Mouse (Mus musculus) hindbrain, embryonic 16.5 days (tissue): ENCODE measurements around the gene Pecam1. TPM values are rescaled to one million over a fixed set of nuclear protein-coding genes. Genes with fewer than 3 reads are reported as not detected.

Experiments used
- ATAC-seq: fragments of 200-750 bp; cut with Nextera tagmentation; 2 replicates; pipeline ENCODE4 v1.8.0; 2017; ENCODE audit warnings: moderate TSS enrichment, moderate library complexity
- H3K27ac ChIP-seq: fragments of 300-500 bp; sonication (generic); 2 replicates; pipeline ENCODE4 v1.5.1; 2014; ENCODE audit warnings: low read depth, mild to moderate bottlenecking, control low read depth, low read length, moderate library complexity
- H3K27me3 ChIP-seq: fragments of 300-500 bp; sonication (generic); replicated peaks from 2 replicates; pipeline ENCODE4 v1.6.1; 2014; ENCODE audit warnings: low read length; ENCODE audit not compliant: control insufficient read depth, insufficient read depth
- H3K36me3 ChIP-seq: fragments of 300-500 bp; sonication (generic); 2 replicates; pipeline ENCODE4 v1.6.1; 2014; ENCODE audit warnings: mild to moderate bottlenecking, low read length, moderate library complexity, mixed read lengths; ENCODE audit not compliant: control insufficient read depth, insufficient read depth
- H3K4me1 ChIP-seq: fragments of 300-500 bp; sonication (generic); 2 replicates; pipeline ENCODE4 v1.6.1; 2014; ENCODE audit warnings: low read depth, low read length; ENCODE audit not compliant: control insufficient read depth, insufficient read depth
- H3K4me2 ChIP-seq: fragments of 300-500 bp; sonication (generic); 2 replicates; pipeline ENCODE4 v1.6.1; 2014; ENCODE audit warnings: mild to moderate bottlenecking, low read length, control low read depth, moderate library complexity
- H3K4me3 ChIP-seq: fragments of 300-500 bp; sonication (generic); 2 replicates; pipeline ENCODE4 v1.5.1; 2014; ENCODE audit warnings: mild to moderate bottlenecking, low read length, control low read depth, moderate library complexity
- H3K9ac ChIP-seq: fragments of 300-500 bp; sonication (generic); 2 replicates; pipeline ENCODE4 v1.6.1; 2014; ENCODE audit warnings: low read depth, mild to moderate bottlenecking, control low read depth, low read length, moderate library complexity
- H3K9me3 ChIP-seq: fragments of 300-500 bp; sonication (generic); 2 replicates; pipeline ENCODE4 v1.6.1; 2014; ENCODE audit warnings: mild to moderate bottlenecking, low read length, moderate library complexity; ENCODE audit not compliant: control insufficient read depth
- WGBS: fragments of 180-500 bp; shearing (Covaris S2); extraction: QIAGEN DNeasy Blood & Tissue Kit; methylation state at CpG from one replicate; pipeline ENCODE4 v1.1.7; 2014; 5-methylcytosine and 5-hydroxymethylcytosine counted together
- microRNA-seq: library from miRNA; unstranded; fragments of <30 nt; microRNA quantifications from one replicate; pipeline ENCODE4, GENCODE M21; 2017
- polyA plus RNA-seq: library from polyadenylated mRNA; unstranded; fragments of >200 nt; fragmentation: Nextera tagmentation; extraction: Ambion mirVana; gene quantifications from 2 replicates; pipeline ENCODE4 v1.2.1, GENCODE M21; 2015

Gene Pecam1
- polyA plus RNA-seq, 1 experiment from 2014 or later = 16.4 TPM

DNA sequence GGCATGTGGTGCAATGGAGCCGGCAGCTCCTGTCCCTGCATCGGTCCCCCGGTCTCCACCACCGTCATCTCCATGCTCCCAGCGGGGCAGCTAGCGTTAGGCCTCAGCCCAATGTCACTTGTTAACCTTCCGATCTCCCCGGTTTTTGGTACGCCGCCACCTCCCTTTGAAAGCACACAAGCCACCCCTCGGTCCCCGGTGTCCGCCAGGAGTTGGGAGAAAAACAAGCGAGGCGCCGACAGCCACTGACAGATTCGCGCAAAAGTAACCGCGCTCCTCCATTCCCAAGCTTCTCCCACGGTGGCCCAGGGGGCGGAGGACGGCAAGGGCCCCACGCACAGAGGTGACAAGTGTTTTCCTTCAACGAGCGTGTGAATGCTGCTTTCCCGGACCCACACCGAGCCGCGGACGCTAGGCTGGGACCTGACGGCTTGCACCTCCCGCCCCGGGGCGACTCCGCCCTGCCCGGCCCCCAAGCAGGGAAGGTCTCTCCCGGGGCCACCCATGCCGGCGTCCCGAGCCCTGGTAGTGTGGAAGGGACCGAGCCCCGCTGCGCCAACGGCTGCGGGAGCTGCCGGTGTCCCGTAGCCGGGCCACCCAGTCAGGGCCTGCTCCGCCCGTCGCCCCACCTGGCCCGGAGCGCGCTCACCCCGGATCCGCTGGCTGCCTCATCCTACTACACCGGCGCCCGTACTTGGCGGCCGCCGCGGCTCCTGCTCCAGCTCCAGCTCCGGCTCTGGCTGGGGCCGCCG lies 138.0 kb downstream of the Pecam1 start:
- H3K36me3 ChIP-seq = no peaks in the 10 kb centered on the region
- H3K27me3 ChIP-seq = no peaks in the 10 kb centered on the region
- H3K4me1 ChIP-seq = peaks cover 13% of the 10 kb centered on the region
- H3K4me2 ChIP-seq = peak overlapping the region; percentile 84
- ATAC-seq = no peak
- H3K9ac ChIP-seq = peak overlapping the region; percentile 89
- WGBS = under 1% methylated on average over 58 of the region's 67 CpGs
- peak overlapping the region; percentile 85 for H3K27ac ChIP-seq
- H3K4me3 ChIP-seq = peak overlapping the region; percentile 95
- no peaks in the 10 kb centered on the region for H3K9me3 ChIP-seq

DNA sequence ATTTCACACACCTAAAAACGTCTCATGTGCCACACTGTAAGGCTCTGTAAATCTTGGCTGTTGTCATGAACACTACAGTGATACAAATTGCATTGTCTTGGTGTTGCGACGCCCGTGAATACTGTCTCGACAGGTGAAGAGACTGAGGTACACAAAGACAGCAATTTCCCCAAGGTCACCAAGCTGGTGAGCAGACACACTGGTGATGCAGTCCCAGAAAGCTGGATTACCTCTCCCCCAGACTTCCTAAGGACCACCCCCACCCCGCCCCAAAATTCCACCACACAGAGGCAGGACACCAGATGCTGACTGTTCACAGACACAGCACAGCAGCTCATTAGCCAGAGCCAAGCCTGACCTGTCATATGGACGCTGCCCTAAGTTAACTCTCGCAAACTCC lies 140.7 kb downstream of the Pecam1 start:
- H3K4me2 ChIP-seq = no peak overlapping the region
- no peaks in the 10 kb centered on the region for H3K36me3 ChIP-seq
- H3K9me3 ChIP-seq = no peaks in the 10 kb centered on the region
- no peak overlapping the region for H3K9ac ChIP-seq
- 81% methylated on average over 8 of the region's 8 CpGs for WGBS
- ATAC-seq = no peak
- H3K4me1 ChIP-seq = peaks cover 13% of the 10 kb centered on the region
- H3K27ac ChIP-seq = no peak overlapping the region
- no peaks in the 10 kb centered on the region for H3K27me3 ChIP-seq
- H3K4me3 ChIP-seq = no peak overlapping the region

DNA sequence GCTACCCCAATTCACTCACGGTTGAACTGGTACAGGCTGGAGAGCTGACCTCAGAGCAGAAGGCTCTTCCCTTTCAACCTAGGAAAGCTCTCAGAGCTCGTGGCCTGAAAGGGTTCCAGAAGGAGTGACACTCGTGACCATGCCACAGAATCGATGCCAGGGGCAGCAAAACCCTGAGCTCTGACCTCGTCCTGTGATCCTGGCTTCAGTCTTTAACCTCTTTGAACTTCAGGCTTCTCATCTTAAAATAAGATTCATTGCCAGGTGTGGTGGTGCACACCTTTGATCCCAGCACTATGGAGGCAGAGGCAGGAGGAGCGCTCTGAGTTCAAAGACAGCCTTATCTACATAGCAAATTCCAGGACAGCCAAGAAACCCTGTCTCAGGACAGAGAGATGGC lies 143.1 kb downstream of the Pecam1 start:
- H3K4me3 ChIP-seq = no peak overlapping the region
- WGBS = 75% methylated on average over 6 of the region's 6 CpGs
- H3K4me2 ChIP-seq = no peak overlapping the region
- H3K4me1 ChIP-seq = peaks cover 10% of the 10 kb centered on the region
- no peak overlapping the region for H3K9ac ChIP-seq
- no peak for ATAC-seq
- H3K9me3 ChIP-seq = 0 out of 2 replicates have a peak, but pooled peaks cover 2% of the 10 kb centered on the region
- H3K27ac ChIP-seq = no peak overlapping the region
- H3K27me3 ChIP-seq = no peaks in the 10 kb centered on the region
- no peaks in the 10 kb centered on the region for H3K36me3 ChIP-seq

DNA sequence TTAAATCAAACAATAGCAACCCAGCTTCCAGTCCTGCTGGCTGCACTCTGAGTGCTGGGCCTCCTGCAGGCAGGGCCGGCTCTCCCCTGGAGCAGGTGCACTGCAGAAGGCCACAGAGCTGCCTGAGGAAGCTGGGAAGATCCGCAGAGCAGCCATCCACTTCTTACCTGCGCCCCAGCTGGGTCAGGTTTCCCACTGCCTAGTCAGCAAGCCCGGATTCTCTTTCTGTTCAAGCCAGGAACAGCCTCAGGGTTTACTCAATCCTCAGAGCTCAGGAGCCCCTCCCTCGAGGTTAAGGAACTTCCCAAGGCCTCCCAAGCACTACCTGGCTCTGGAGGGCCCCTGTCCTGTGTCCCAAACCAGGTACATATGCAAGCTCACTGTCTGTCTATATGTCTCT lies 144.4 kb downstream of the Pecam1 start:
- Histone ChIP-seq H3K4me2 (no peak overlapping the region), H3K4me3 (no peak overlapping the region), H3K27ac (no peak overlapping the region), H3K36me3 (no peaks in the 10 kb centered on the region), H3K9me3 (0 out of 2 replicates have a peak, but pooled peaks cover 2% of the 10 kb centered on the region), H3K9ac (no peak overlapping the region), H3K4me1 (peaks cover under 1% of the 10 kb centered on the region; the same call in 1 of the 2 replicates), H3K27me3 (no peaks in the 10 kb centered on the region)
- ATAC-seq = no peak
- 45% methylated on average over 5 of the region's 5 CpGs for WGBS

Small RNA genes within 50 kb of the gene (microRNA-seq; reads per million reads assigned to microRNA genes)
- not detected for gene Gm25994
- gene Mir3064 = 11.9 reads per million, percentile 28 among the genes with 10 or more reads in this experiment

Other genes starting within 250 kb of the Pecam1 start
- 29.5 and 38.4 TPM in 2 replicates for gene Tex2, start 137.2 kb downstream of the Pecam1 start, polyA plus RNA-seq
- gene Milr1, start 598 bp upstream of the Pecam1 start, polyA plus RNA-seq = 0.42 and 0.56 TPM in 2 replicates
- 9.1 and 9.9 TPM in 2 replicates for gene Polg2, start 28.9 kb upstream of the Pecam1 start, polyA plus RNA-seq
- 315 and 329 TPM in 2 replicates for gene Ddx5, start 38.6 kb upstream of the Pecam1 start, polyA plus RNA-seq
- 12.2 and 15.3 TPM in 2 replicates for gene Cep95, start 38.6 kb upstream of the Pecam1 start, polyA plus RNA-seq
- 9.6 and 10.6 TPM in 2 replicates for gene Smurf2, start 170.1 kb upstream of the Pecam1 start, polyA plus RNA-seq
- 132 and 165 TPM in 2 replicates for gene Kpna2, start 248.9 kb upstream of the Pecam1 start, polyA plus RNA-seq